Mouse (Mus musculus) mouse embryonic stem cell (cell line): ENCODE data around the gene Agtrap.

ENCODE experiments used
- in situ Hi-C, 2 experiments: fragments of 300-500 bp; cut with MboI; formaldehyde crosslinking; loops; 1 replicate in 1 of 2; 3 replicates in 1 of 2; pipeline ENCODE4 v1.14.3; 2019 to 2020; ENCODE audit warnings: low sequenced_read_pairs in 2 of 2, low pct_unique_long_range_greater_than_20kb in 1 of 2, mixed read lengths in 1 of 2; ENCODE audit not compliant: unreplicated experiment in 1 of 2

Agtrap gene

GRCm38 (mm10) chr4:148082257-148083044 lies 5.4 kb downstream of the Agtrap start:
- in situ Hi-C loops = no loop called here

GRCm38 (mm10) chr4:148081201-148081600 lies 6.6 kb downstream of the Agtrap start:
- in situ Hi-C loops = no loop called here

GRCm38 (mm10) chr4:148080597-148080973 lies 7.2 kb downstream of the Agtrap start:
- in situ Hi-C loops = no loop called here

- in situ Hi-C loops = no loop called here
These were observed 7.8 kb downstream of the Agtrap start for GRCm38 (mm10) chr4:148079944-148080596.

- in situ Hi-C loops = no loop called here
These were observed 8.6 kb downstream of the Agtrap start for GRCm38 (mm10) chr4:148079212-148079611.

- in situ Hi-C loops = no loop called here
These were observed 11.9 kb downstream of the Agtrap start for GRCm38 (mm10) chr4:148075881-148076280.

- in situ Hi-C loops = no loop called here
These were observed 12.6 kb downstream of the Agtrap start for GRCm38 (mm10) chr4:148075259-148075658.

- in situ Hi-C loops = no loop called here
These were observed 13.2 kb downstream of the Agtrap start for GRCm38 (mm10) chr4:148074521-148075189.

- in situ Hi-C loops = no loop called here
These were observed 16.3 kb downstream of the Agtrap start for GRCm38 (mm10) chr4:148071508-148071907.

- in situ Hi-C loops = no loop called here
These were observed 18.1 kb downstream of the Agtrap start for GRCm38 (mm10) chr4:148069602-148070218.

GRCm38 (mm10) chr4:148067346-148067745 lies 20.5 kb downstream of the Agtrap start:
- in situ Hi-C loops = no loop called here

GRCm38 (mm10) chr4:148066401-148066744 lies 21.5 kb downstream of the Agtrap start:
- in situ Hi-C loops = no loop called here

- in situ Hi-C loops = no loop called here
These were observed 22.0 kb downstream of the Agtrap start for GRCm38 (mm10) chr4:148065702-148066400.

GRCm38 (mm10) chr4:148061086-148061480 lies 26.7 kb downstream of the Agtrap start:
- in situ Hi-C loops = loop anchor here in 1 of 2 experiments (5.0 kb wide), 1 partner anchor 104 kb away; no protein-coding TSS in a partner anchor

GRCm38 (mm10) chr4:148060120-148061085 lies 27.4 kb downstream of the Agtrap start:
- in situ Hi-C loops = loop anchor here in 1 of 2 experiments (5.0 kb wide), 1 partner anchor 103 kb away; no protein-coding TSS in a partner anchor

- in situ Hi-C loops = no loop called here
These were observed 28.8 kb downstream of the Agtrap start for GRCm38 (mm10) chr4:148058993-148059392.

- in situ Hi-C loops = no loop called here
These were observed 29.5 kb downstream of the Agtrap start for GRCm38 (mm10) chr4:148058218-148058819.
